Mouse (Mus musculus) testis, postnatal 10 days (tissue): ENCODE measurements at regions not wholly inside any gene's neighbourhood (a gene's known extent, or its start where the extent isn't known, plus 50 kb on each side); places are given as distances from the start of the nearest gene placed in this dataset.
A peak's percentile ranks its signal among the peaks of the same experiment; 100 is the strongest.

Source experiments
- DNase-seq: peaks from one replicate; pipeline ENCODE4 v3.0.0; 2021; ENCODE audit warnings: low spot score

GRCm38 (mm10) chr3:57910020-57910419, 62.1 kb upstream of the Pfn2 start:
- no peak for DNase-seq

GRCm38 (mm10) chr3:57911831-57912596, 64.1 kb upstream of the Pfn2 start:
- peak; percentile 46 for DNase-seq

GRCm38 (mm10) chr3:57912650-57913343, 64.9 kb upstream of the Pfn2 start:
- DNase-seq: no peak

GRCm38 (mm10) chr3:57914687-57915086, 66.8 kb upstream of the Pfn2 start:
- no peak for DNase-seq

GRCm38 (mm10) chr3:57918913-57919312, 71.0 kb upstream of the Pfn2 start:
- DNase-seq: no peak

GRCm38 (mm10) chr3:57919390-57920089, 71.7 kb upstream of the Pfn2 start:
- DNase-seq: no peak

- DNase-seq: no peak
Measured at GRCm38 (mm10) chr3:57920090-57920432, 72.2 kb upstream of the Pfn2 start.

- DNase-seq: no peak
Measured at GRCm38 (mm10) chr3:57921071-57921882, 73.4 kb upstream of the Pfn2 start.

- DNase-seq: no peak
Measured at GRCm38 (mm10) chr3:57923061-57923460, 75.2 kb upstream of the Pfn2 start.

- no peak for DNase-seq
Measured at GRCm38 (mm10) chr3:57932657-57933539, 85.0 kb upstream of the Pfn2 start.

GRCm38 (mm10) chr3:57935042-57935610, 87.2 kb upstream of the Pfn2 start:
- DNase-seq: no peak

GRCm38 (mm10) chr3:57940504-57941381, 92.9 kb upstream of the Pfn2 start:
- DNase-seq: no peak

- no peak for DNase-seq
Measured at GRCm38 (mm10) chr3:57944698-57945097, 96.8 kb upstream of the Pfn2 start.

- DNase-seq: no peak
Measured at GRCm38 (mm10) chr3:57945765-57946164, 97.9 kb upstream of the Pfn2 start.

GRCm38 (mm10) chr3:57947331-57947730, 99.5 kb upstream of the Pfn2 start:
- DNase-seq: no peak

- no peak for DNase-seq
Measured at GRCm38 (mm10) chr3:57948720-57949119, 100.8 kb upstream of the Pfn2 start.

- DNase-seq: no peak
Measured at GRCm38 (mm10) chr3:57950431-57951331, 102.8 kb upstream of the Pfn2 start.

- DNase-seq: no peak
Measured at GRCm38 (mm10) chr3:57951438-57951837, 103.6 kb upstream of the Pfn2 start.

- DNase-seq: no peak
Measured at GRCm38 (mm10) chr3:57957352-57957751, 109.5 kb upstream of the Pfn2 start.
